Mouse (Mus musculus) liver, embryonic 14.5 days (tissue): ENCODE data around the gene 1700001C02Rik. TPM values are rescaled to one million over a fixed set of nuclear protein-coding genes. Genes with fewer than 3 reads are reported as not detected.

ENCODE experiments used
- ATAC-seq: fragments of 200-750 bp; cut with Nextera tagmentation; 2 replicates; pipeline ENCODE4 v1.8.0; 2017; ENCODE audit warnings: moderate number of reproducible peaks, mild to moderate bottlenecking, moderate library complexity; ENCODE audit not compliant: insufficient read depth
- DNase-seq, 3 experiments: peaks; one replicate each; pipeline ENCODE4 v3.0.0-alpha.2; 2012 to 2013; ENCODE audit warnings: low read depth in 3 of 3, low spot score in 3 of 3
- H3K27ac ChIP-seq: fragments of 300-500 bp; sonication (generic); 2 replicates; pipeline ENCODE4 v1.5.1; 2014; ENCODE audit warnings: moderate library complexity, mild to moderate bottlenecking, control low read depth, inconsistent platforms
- H3K27me3 ChIP-seq: fragments of 300-500 bp; sonication (generic); 2 replicates; pipeline ENCODE4 v1.6.1; 2014; ENCODE audit warnings: mild to moderate bottlenecking, low read length, moderate library complexity; ENCODE audit not compliant: control insufficient read depth, insufficient read depth
- H3K36me3 ChIP-seq: fragments of 300-500 bp; sonication (generic); replicated peaks from 2 replicates; pipeline ENCODE4 v1.6.1; 2014; ENCODE audit warnings: low read depth; ENCODE audit not compliant: control insufficient read depth, insufficient read depth
- H3K4me1 ChIP-seq, 2 experiments: fragments of 200-500 bp in 1 of 2; fragments of 300-500 bp in 1 of 2; sonication (generic) in 1 of 2; replicated peaks; 2 replicates each; pipeline ENCODE4 v1.6.1; 2012 to 2014; ENCODE audit warnings: antibody characterized with exemption in 1 of 2, inconsistent platforms in 1 of 2, low read length in 1 of 2; ENCODE audit not compliant: control insufficient read depth in 2 of 2, insufficient read depth in 2 of 2
- H3K4me2 ChIP-seq: fragments of 300-500 bp; sonication (generic); 2 replicates; pipeline ENCODE4 v1.6.1; 2014; ENCODE audit warnings: low read depth, mild to moderate bottlenecking, control low read depth, moderate library complexity
- H3K4me3 ChIP-seq, 2 experiments: fragments of 200-500 bp in 1 of 2; fragments of 300-500 bp in 1 of 2; sonication (generic) in 1 of 2; 2 replicates each; pipeline ENCODE4 v1.5.1; 2012 to 2014; ENCODE audit warnings: low read depth in 2 of 2, low read length in 2 of 2, mild to moderate bottlenecking in 2 of 2, control low read depth in 1 of 2, inconsistent platforms in 1 of 2, moderate library complexity in 1 of 2; ENCODE audit not compliant: insufficient read depth in 1 of 2
- H3K9ac ChIP-seq: fragments of 300-500 bp; sonication (generic); replicated peaks from 2 replicates; pipeline ENCODE4 v1.6.1; 2014; ENCODE audit warnings: mild to moderate bottlenecking, control low read depth, moderate library complexity
- H3K9me3 ChIP-seq: fragments of 300-500 bp; sonication (generic); 2 replicates; pipeline ENCODE4 v1.6.1; 2016; ENCODE audit warnings: low read length, mixed read lengths; ENCODE audit not compliant: control insufficient read depth
- CTCF ChIP-seq: IDR thresholded peaks from 2 replicates; pipeline ENCODE4 v1.5.1; 2016; ENCODE audit warnings: antibody characterized with exemption, low read depth, control low read depth
- EP300 ChIP-seq: IDR thresholded peaks from 2 replicates; pipeline ENCODE4 v1.6.1; 2016; ENCODE audit warnings: antibody characterized with exemption, low read depth
- WGBS: fragments of 180-500 bp; shearing (Covaris S2); extraction: QIAGEN DNeasy Blood & Tissue Kit; methylation state at CpG from one replicate; pipeline ENCODE4 v1.1.7; 2014; ENCODE audit not compliant: insufficient replicate concordance; 5-methylcytosine and 5-hydroxymethylcytosine counted together
- polyA plus RNA-seq, 2 experiments: library from polyadenylated mRNA; depleted of rRNA in 1 of 2; stranded (reverse) in 1 of 2; unstranded in 1 of 2; fragments of >200 nt; fragmentation: Nextera tagmentation in 1 of 2; extraction: Ambion mirVana in 1 of 2; gene quantifications; 2 replicates each; pipeline versions ENCODE4 v1.2.1 to v1.2.3; 2012 to 2014

1700001C02Rik gene
- polyA plus RNA-seq, 2 experiments: not detected

GRCm38 (mm10) chr5:30525920-30526836 lies 60.3 kb downstream of the 1700001C02Rik start:
- H3K9ac ChIP-seq: no peak overlapping the region
- DNase-seq (no peak), ATAC-seq (no peak)
- 46% methylated on average over 12 of the region's 12 CpGs for WGBS
- H3K4me1 ChIP-seq: no peaks in the 10 kb centered on the region
- no peak overlapping the region for H3K4me2 ChIP-seq
- no peak overlapping the region for H3K27ac ChIP-seq
- no peak overlapping the region for H3K4me3 ChIP-seq
- no peaks in the 10 kb centered on the region for H3K27me3 ChIP-seq
- H3K9me3 ChIP-seq: no peaks in the 10 kb centered on the region
- no peaks in the 10 kb centered on the region for H3K36me3 ChIP-seq
- no peak for TF ChIP-seq EP300
- TF ChIP-seq CTCF: no peak

GRCm38 (mm10) chr5:30527129-30527528 lies 61.3 kb downstream of the 1700001C02Rik start:
- no peaks in the 10 kb centered on the region for H3K27me3 ChIP-seq
- TF ChIP-seq CTCF (no peak), EP300 (no peak)
- no peak for ATAC-seq
- no peak for DNase-seq
- H3K4me1 ChIP-seq: no peaks in the 10 kb centered on the region
- 60% methylated on average over 5 of the region's 5 CpGs for WGBS
- H3K36me3 ChIP-seq: no peaks in the 10 kb centered on the region
- H3K9me3 ChIP-seq: no peaks in the 10 kb centered on the region
- H3K4me2 ChIP-seq: no peak overlapping the region
- H3K4me3 ChIP-seq: no peak overlapping the region
- H3K27ac ChIP-seq: no peak overlapping the region
- no peak overlapping the region for H3K9ac ChIP-seq

DNA sequence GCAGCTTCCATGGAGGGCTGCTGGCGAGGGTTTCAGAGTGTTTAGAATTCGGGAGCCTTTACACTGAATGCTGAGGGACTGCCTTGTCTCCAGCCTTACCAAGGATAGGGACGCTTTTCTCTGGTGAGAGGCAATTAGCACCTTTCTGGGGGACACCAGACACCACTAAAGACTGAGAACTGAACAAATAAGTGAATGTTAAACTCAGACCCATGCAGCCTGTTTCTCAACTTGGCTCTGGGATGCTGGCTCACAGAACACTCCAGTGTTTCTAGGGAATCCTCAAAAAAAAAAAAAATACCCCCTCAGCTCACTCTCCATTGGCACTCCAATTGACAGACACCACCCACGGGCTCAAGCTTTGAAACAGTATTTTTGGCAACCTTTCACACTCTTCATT lies 63.1 kb downstream of the 1700001C02Rik start:
- H3K4me3 ChIP-seq: no peak overlapping the region
- no peak overlapping the region for H3K9ac ChIP-seq
- H3K27me3 ChIP-seq: no peaks in the 10 kb centered on the region
- no peak for TF ChIP-seq CTCF
- TF ChIP-seq EP300: no peak
- ATAC-seq (no peak), DNase-seq (no peak)
- H3K27ac ChIP-seq: no peak overlapping the region
- H3K4me1 ChIP-seq: no peaks in the 10 kb centered on the region
- 18% methylated on average over 4 of the region's 4 CpGs for WGBS
- no peak overlapping the region for H3K4me2 ChIP-seq
- no peaks in the 10 kb centered on the region for H3K9me3 ChIP-seq
- no peaks in the 10 kb centered on the region for H3K36me3 ChIP-seq

Other genes starting within 250 kb of the 1700001C02Rik start
- gene Selenoi, start 233.5 kb upstream of the 1700001C02Rik start, polyA plus RNA-seq (2012; rRNA removed): 13.3 and 13.5 TPM in 2 replicates
- gene Selenoi, start 233.5 kb upstream of the 1700001C02Rik start, polyA plus RNA-seq (2014; fragmentation: Nextera tagmentation; extraction: Ambion mirVana): 12.5 and 14.8 TPM in 2 replicates
- 0.67 and 0.73 TPM in 2 replicates for gene Drc1, start 184.7 kb upstream of the 1700001C02Rik start, polyA plus RNA-seq (2012; rRNA removed)
- 0.98 and 1.4 TPM in 2 replicates for gene Drc1, start 184.7 kb upstream of the 1700001C02Rik start, polyA plus RNA-seq (2014; fragmentation: Nextera tagmentation; extraction: Ambion mirVana)
- 0.01 TPM in 2 replicates for gene Otof, start 4.1 kb upstream of the 1700001C02Rik start, polyA plus RNA-seq (2012; rRNA removed)
- not detected in 2 replicates for gene Otof, start 4.1 kb upstream of the 1700001C02Rik start, polyA plus RNA-seq (2014; fragmentation: Nextera tagmentation; extraction: Ambion mirVana)
- not detected in 2 replicates for gene Cib4, start 79.8 kb downstream of the 1700001C02Rik start, polyA plus RNA-seq (2012; rRNA removed)
- gene Cib4, start 79.8 kb downstream of the 1700001C02Rik start, polyA plus RNA-seq (2014; fragmentation: Nextera tagmentation; extraction: Ambion mirVana): not detected in 2 replicates
- 0.07 and 0.11 TPM in 2 replicates for gene Kcnk3, start 122.1 kb downstream of the 1700001C02Rik start, polyA plus RNA-seq (2012; rRNA removed)
- gene Kcnk3, start 122.1 kb downstream of the 1700001C02Rik start, polyA plus RNA-seq (2014; fragmentation: Nextera tagmentation; extraction: Ambion mirVana): 0.11 and 0.16 TPM in 2 replicates
- 10.1 and 12.2 TPM in 2 replicates for gene Slc35f6, start 181.9 kb downstream of the 1700001C02Rik start, polyA plus RNA-seq (2012; rRNA removed)
- 9.9 and 10.2 TPM in 2 replicates for gene Slc35f6, start 181.9 kb downstream of the 1700001C02Rik start, polyA plus RNA-seq (2014; fragmentation: Nextera tagmentation; extraction: Ambion mirVana)
- 116 and 122 TPM in 2 replicates for gene Cenpa, start 200.7 kb downstream of the 1700001C02Rik start, polyA plus RNA-seq (2012; rRNA removed)
- gene Cenpa, start 200.7 kb downstream of the 1700001C02Rik start, polyA plus RNA-seq (2014; fragmentation: Nextera tagmentation; extraction: Ambion mirVana): 209 and 236 TPM in 2 replicates
- 0.15 and 0.49 TPM in 2 replicates for gene Dpysl5, start 245.5 kb downstream of the 1700001C02Rik start, polyA plus RNA-seq (2012; rRNA removed)
- 0.10 and 0.23 TPM in 2 replicates for gene Dpysl5, start 245.5 kb downstream of the 1700001C02Rik start, polyA plus RNA-seq (2014; fragmentation: Nextera tagmentation; extraction: Ambion mirVana)